Mouse (Mus musculus): ENCODE measurements around the gene Pdx1. TPM values are rescaled to one million over a fixed set of nuclear protein-coding genes. Genes with fewer than 3 reads are reported as not detected.

Pdx1 gene
- polyA plus RNA-seq, 1 experiment: not detected

- Histone ChIP-seq H3K27me3 (ENCODE audit: control insufficient read depth, insufficient read depth, low read length) (peaks cover 2% of the 10 kb centered on the region; the same call in 1 of the 2 replicates), H3K4me1 (ENCODE audit: control insufficient read depth, insufficient read depth, insufficient read length) (no peaks in the 10 kb centered on the region), H3K27ac (ENCODE audit: insufficient read depth, low read length) (no peak overlapping the region), H3K36me3 (ENCODE audit: control insufficient read depth, insufficient read depth, low read length) (no peaks in the 10 kb centered on the region), H3K4me3 (ENCODE audit: extremely low read depth, insufficient read depth, insufficient read length) (no peak overlapping the region)
- WGBS: 71% methylated on average over 4 of the region's 4 CpGs
- TF ChIP-seq CTCF (IDR thresholded peaks at IDR 0.05; ENCODE audit: extremely low read depth, insufficient read depth, insufficient read length, insufficient replicate concordance): no peak
- DNase-seq (ENCODE audit: low read depth in 1 of 2, low spot score in 2 of 2): no peak
Measured at GRCm38 (mm10) chr5:147284365-147284764, 14.6 kb downstream of the Pdx1 start.

GRCm38 (mm10) chr5:147291764-147292505 lies 22.2 kb downstream of the Pdx1 start:
- TF ChIP-seq CTCF (IDR thresholded peaks at IDR 0.05; ENCODE audit: extremely low read depth, insufficient read depth, insufficient read length, insufficient replicate concordance) (no peak), POLR2A (IDR thresholded peaks at IDR 0.05; ENCODE audit: low read depth, low read length) (no peak)
- no peaks in the 10 kb centered on the region for H3K36me3 ChIP-seq (ENCODE audit: control insufficient read depth, insufficient read depth, low read length)
- no peak overlapping the region for H3K4me3 ChIP-seq (ENCODE audit: extremely low read depth, insufficient read depth, insufficient read length)
- DNase-seq (ENCODE audit: low read depth in 1 of 2, low spot score in 2 of 2): no peak
- H3K27me3 ChIP-seq (ENCODE audit: control insufficient read depth, insufficient read depth, low read length): peaks cover 1% of the 10 kb centered on the region; the same call in 1 of the 2 replicates
- no peaks in the 10 kb centered on the region for H3K4me1 ChIP-seq (ENCODE audit: control insufficient read depth, insufficient read depth, insufficient read length)
- WGBS: 8% methylated on average over 16 of the region's 16 CpGs
- no peak overlapping the region for H3K27ac ChIP-seq (ENCODE audit: insufficient read depth, low read length)

- no peak overlapping the region for H3K4me3 ChIP-seq (ENCODE audit: extremely low read depth, insufficient read depth, insufficient read length)
- H3K4me1 ChIP-seq (ENCODE audit: control insufficient read depth, insufficient read depth, insufficient read length): no peaks in the 10 kb centered on the region
- WGBS: 25% methylated on average over 13 of the region's 13 CpGs
- DNase-seq (ENCODE audit: low read depth in 1 of 2, low spot score in 2 of 2): no peak
- H3K27ac ChIP-seq (ENCODE audit: insufficient read depth, low read length): no peak overlapping the region
- H3K36me3 ChIP-seq (ENCODE audit: control insufficient read depth, insufficient read depth, low read length): no peaks in the 10 kb centered on the region
- H3K27me3 ChIP-seq (ENCODE audit: control insufficient read depth, insufficient read depth, low read length): peaks cover 2% of the 10 kb centered on the region; the same call in 1 of the 2 replicates
- TF ChIP-seq CTCF (IDR thresholded peaks at IDR 0.05; ENCODE audit: extremely low read depth, insufficient read depth, insufficient read length, insufficient replicate concordance) (no peak), POLR2A (IDR thresholded peaks at IDR 0.05; ENCODE audit: low read depth, low read length) (no peak)
Measured at GRCm38 (mm10) chr5:147292506-147293120, 22.9 kb downstream of the Pdx1 start.

GRCm38 (mm10) chr5:147293127-147293910 lies 23.6 kb downstream of the Pdx1 start:
- Histone ChIP-seq H3K36me3 (ENCODE audit: control insufficient read depth, insufficient read depth, low read length) (no peaks in the 10 kb centered on the region), H3K4me3 (ENCODE audit: extremely low read depth, insufficient read depth, insufficient read length) (no peak overlapping the region), H3K27me3 (ENCODE audit: control insufficient read depth, insufficient read depth, low read length) (peaks cover 3% of the 10 kb centered on the region; the same call in 1 of the 2 replicates), H3K27ac (ENCODE audit: insufficient read depth, low read length) (no peak overlapping the region), H3K4me1 (ENCODE audit: control insufficient read depth, insufficient read depth, insufficient read length) (no peaks in the 10 kb centered on the region)
- TF ChIP-seq CTCF (IDR thresholded peaks at IDR 0.05; ENCODE audit: extremely low read depth, insufficient read depth, insufficient read length, insufficient replicate concordance) (peak; percentile 93), POLR2A (IDR thresholded peaks at IDR 0.05; ENCODE audit: low read depth, low read length) (no peak)
- WGBS: 21% methylated on average over 18 of the region's 18 CpGs
- peak; percentile 29 to 44 for DNase-seq (ENCODE audit: low read depth in 1 of 2, low spot score in 2 of 2)

- WGBS: 19% methylated on average over 20 of the region's 20 CpGs
- no peak for DNase-seq (ENCODE audit: low read depth in 1 of 2, low spot score in 2 of 2)
- H3K27me3 ChIP-seq (ENCODE audit: control insufficient read depth, insufficient read depth, low read length): peaks cover 3% of the 10 kb centered on the region; the same call in 1 of the 2 replicates
Measured at GRCm38 (mm10) chr5:147294121-147294520, 24.4 kb downstream of the Pdx1 start.

GRCm38 (mm10) chr5:147297249-147297648 lies 27.5 kb downstream of the Pdx1 start:
- Histone ChIP-seq H3K4me1 (ENCODE audit: control insufficient read depth, insufficient read depth, insufficient read length) (peaks cover 3% of the 10 kb centered on the region; the same call in 1 of the 2 replicates), H3K27me3 (ENCODE audit: control insufficient read depth, insufficient read depth, low read length) (peaks cover 22% of the 10 kb centered on the region), H3K36me3 (ENCODE audit: control insufficient read depth, insufficient read depth, low read length) (no peaks in the 10 kb centered on the region), H3K4me3 (ENCODE audit: extremely low read depth, insufficient read depth, insufficient read length) (no peak overlapping the region), H3K27ac (ENCODE audit: insufficient read depth, low read length) (no peak overlapping the region)
- no peak for DNase-seq (ENCODE audit: low read depth in 1 of 2, low spot score in 2 of 2)
- TF ChIP-seq CTCF (IDR thresholded peaks at IDR 0.05; ENCODE audit: extremely low read depth, insufficient read depth, insufficient read length, insufficient replicate concordance): no peak
- TF ChIP-seq POLR2A (IDR thresholded peaks at IDR 0.05; ENCODE audit: low read depth, low read length): no peak
- 67% methylated on average over 5 of the region's 5 CpGs for WGBS

More at GRCm38 (mm10) chr5:147294121-147294520, 24.4 kb downstream of the Pdx1 start:
- Histone ChIP-seq H3K4me3 (ENCODE audit: extremely low read depth, insufficient read depth, insufficient read length) (no peak overlapping the region), H3K27ac (ENCODE audit: insufficient read depth, low read length) (no peak overlapping the region), H3K4me1 (ENCODE audit: control insufficient read depth, insufficient read depth, insufficient read length) (no peaks in the 10 kb centered on the region), H3K36me3 (ENCODE audit: control insufficient read depth, insufficient read depth, low read length) (no peaks in the 10 kb centered on the region)
- no peak for TF ChIP-seq CTCF (IDR thresholded peaks at IDR 0.05; ENCODE audit: extremely low read depth, insufficient read depth, insufficient read length, insufficient replicate concordance)
- no peak for TF ChIP-seq POLR2A (IDR thresholded peaks at IDR 0.05; ENCODE audit: low read depth, low read length)
